Mouse (Mus musculus) left cerebral cortex, postnatal 25 days (tissue): Measurements from ENCODE around the gene Scfd2. TPM values are rescaled to one million over a fixed set of nuclear protein-coding genes. Genes with fewer than 3 reads are reported as not detected.

Experiments used
- DNase-seq, 2 experiments: peaks; one replicate each; pipeline ENCODE4 v3.0.0; 2022; ENCODE audit warnings: low spot score in 2 of 2, mixed read lengths in 1 of 2
- intact Hi-C: fragments of 180-260 bp; cut with DNase I; formaldehyde crosslinking; loops from one replicate; pipeline ENCODE4 v1.15.1; 2025
- total RNA-seq, 2 experiments: library from RNA; stranded (reverse); gene quantifications; 2 replicates each; pipeline ENCODE4 v1.2.3; 2021

Scfd2 gene
- total RNA-seq, 2 experiments from 2014 or later, result 27.9 to 28.1 TPM

GRCm38 (mm10) chr5:74173162-74173844, 358.3 kb downstream of the Scfd2 start:
- no peak for DNase-seq
- intact Hi-C loops, result no loop called here

DNA sequence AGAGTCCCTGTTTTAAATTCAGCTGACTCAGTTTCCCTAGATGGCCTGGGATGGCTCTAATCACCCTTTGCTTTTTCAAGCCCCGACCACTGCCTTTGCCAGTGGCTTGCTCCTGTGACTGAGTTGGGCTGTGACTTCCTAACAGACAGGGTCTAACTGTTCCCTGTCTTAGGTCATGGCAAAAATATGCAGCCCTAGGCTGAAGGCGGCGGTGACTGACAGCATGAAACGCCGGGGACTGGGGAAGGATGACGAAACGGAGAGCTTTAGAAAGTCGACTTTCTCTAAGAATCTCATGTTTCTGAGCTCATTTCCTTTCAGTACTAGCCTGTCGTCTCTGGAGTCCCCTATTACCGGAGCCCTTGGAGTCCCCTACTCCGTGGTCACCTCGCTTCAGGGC, 359.4 kb downstream of the Scfd2 start:
- DNase-seq, result no peak
- intact Hi-C loops, result no loop called here

GRCm38 (mm10) chr5:74171768-74172167, 359.8 kb downstream of the Scfd2 start:
- no peak for DNase-seq
- intact Hi-C loops, result no loop called here

GRCm38 (mm10) chr5:74168085-74168484, 363.5 kb downstream of the Scfd2 start:
- intact Hi-C loops, result no loop called here
- DNase-seq, result no peak

- no peak for DNase-seq
- intact Hi-C loops, result no loop called here
Observed at GRCm38 (mm10) chr5:74166642-74167041, 364.9 kb downstream of the Scfd2 start.

GRCm38 (mm10) chr5:74164547-74164946, 367.0 kb downstream of the Scfd2 start:
- no peak for DNase-seq
- intact Hi-C loops, result no loop called here

GRCm38 (mm10) chr5:74163141-74163540, 368.4 kb downstream of the Scfd2 start:
- no peak for DNase-seq
- intact Hi-C loops, result no loop called here

GRCm38 (mm10) chr5:74162013-74162412, 369.5 kb downstream of the Scfd2 start:
- intact Hi-C loops, result no loop called here
- DNase-seq, result no peak

DNA sequence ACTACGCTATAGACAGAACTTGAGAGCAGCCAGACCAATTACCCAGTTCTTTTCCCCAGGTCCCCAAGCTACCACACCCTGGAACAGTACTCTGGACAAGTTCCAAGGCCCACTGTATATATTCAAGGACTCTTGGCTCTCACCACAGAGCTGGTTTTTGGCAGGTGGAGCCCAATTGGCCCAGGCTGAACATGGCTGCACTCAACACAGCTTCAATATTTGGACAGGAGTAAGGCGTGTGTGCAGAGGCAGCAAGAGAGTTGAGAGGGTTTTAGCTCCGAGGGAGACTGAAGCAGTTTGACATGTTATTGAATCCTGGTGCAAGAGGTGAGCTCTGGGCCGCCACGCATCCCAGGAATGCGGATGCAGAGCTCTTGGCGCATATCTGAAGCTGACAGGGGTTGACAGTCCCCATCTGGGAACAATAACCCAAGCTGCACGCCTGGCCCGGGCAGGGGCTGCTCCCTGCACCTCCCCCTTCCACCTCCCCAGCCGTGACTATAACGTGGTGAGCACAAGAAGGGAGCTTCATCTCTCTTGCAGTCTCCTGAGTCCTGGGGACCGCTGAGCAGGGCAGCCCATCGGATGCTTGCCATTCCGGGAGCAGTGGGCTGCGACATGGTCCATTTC, 370.1 kb downstream of the Scfd2 start:
- intact Hi-C loops, result no loop called here
- no peak for DNase-seq

DNA sequence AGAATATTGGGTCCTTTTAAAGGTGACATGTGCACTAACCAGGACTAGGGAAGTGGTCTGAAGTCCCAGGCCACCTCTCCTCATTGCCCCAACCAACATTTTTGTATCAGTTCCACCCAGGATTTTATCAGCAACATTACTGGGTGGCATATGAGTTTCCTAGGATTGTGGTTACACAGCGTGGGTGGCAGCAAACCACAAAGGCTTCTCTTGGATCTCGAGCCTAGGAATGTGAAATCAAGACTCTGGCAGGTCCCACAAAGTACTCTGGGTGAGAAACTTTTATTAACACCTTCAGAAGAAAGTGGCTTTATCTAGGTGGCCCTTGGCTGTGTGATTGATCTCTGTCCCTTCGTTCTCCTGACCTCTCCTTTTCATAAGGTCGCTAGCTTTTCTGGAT, 371.2 kb downstream of the Scfd2 start:
- intact Hi-C loops, result no loop called here
- DNase-seq, result no peak

GRCm38 (mm10) chr5:74159906-74160305, 371.7 kb downstream of the Scfd2 start:
- intact Hi-C loops, result no loop called here
- no peak for DNase-seq

DNA sequence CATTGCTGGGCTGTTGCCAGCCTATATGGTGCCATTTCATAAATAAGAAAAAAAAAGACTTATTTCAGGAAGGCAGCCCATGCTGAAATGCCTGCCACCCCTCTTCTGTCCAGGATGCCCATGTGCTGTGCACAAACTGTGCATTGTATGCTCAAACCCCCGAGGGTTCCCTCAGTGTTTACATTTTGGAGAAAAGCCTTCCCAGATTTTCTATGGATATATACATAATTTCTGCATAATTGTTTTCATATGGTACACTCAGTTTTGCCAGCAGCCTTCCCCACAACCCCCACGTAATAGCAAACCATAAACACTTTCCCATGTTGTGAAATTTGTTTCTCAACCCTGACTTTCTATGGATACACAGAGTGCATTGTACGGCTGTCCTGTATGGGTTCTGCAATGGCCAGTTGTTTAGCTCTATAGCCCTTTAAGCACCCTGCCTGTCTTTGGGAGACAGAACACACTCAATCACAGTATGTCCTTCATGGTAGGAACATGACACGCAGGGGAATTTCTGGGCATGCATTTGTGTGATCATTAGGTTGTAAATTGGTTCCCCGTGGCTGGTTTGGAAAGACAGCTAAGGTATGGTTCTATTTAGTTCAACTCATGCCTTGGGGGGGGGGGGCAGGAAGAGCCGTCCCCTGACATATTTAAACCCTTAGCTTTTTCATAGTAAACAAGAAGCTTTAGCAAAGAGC, 372.5 kb downstream of the Scfd2 start:
- intact Hi-C loops, result no loop called here
- DNase-seq, result peak in 1 of 2 experiments; percentile 29

GRCm38 (mm10) chr5:74155860-74156351, 375.7 kb downstream of the Scfd2 start:
- intact Hi-C loops, result no loop called here
- no peak for DNase-seq

Other genes starting within 250 kb of the Scfd2 start
- 10 to 100 TPM; 58.8 to 59.8 TPM for gene Fip1l1, start 3.7 kb upstream of the Scfd2 start, total RNA-seq
- 10 to 100 TPM; 26.6 to 28.6 TPM for gene Lnx1, start 171.2 kb upstream of the Scfd2 start, total RNA-seq